Mouse (Mus musculus) midbrain, postnatal 0 days (tissue): ENCODE results near the gene Enpp3. TPM values are rescaled to one million over a fixed set of nuclear protein-coding genes. Genes with fewer than 3 reads are reported as not detected.

Experiments
- ATAC-seq: fragments of 200-750 bp; cut with Nextera tagmentation; 2 replicates; pipeline ENCODE4 v1.8.0; 2017; ENCODE audit warnings: moderate number of reproducible peaks, mild to moderate bottlenecking, moderate TSS enrichment, moderate library complexity; ENCODE audit not compliant: low FRiP score
- DNase-seq: peaks from one replicate; pipeline ENCODE4 v3.0.0-alpha.2; 2015; ENCODE audit warnings: low spot score
- H3K27ac ChIP-seq: fragments of 300-500 bp; sonication (generic); 2 replicates; pipeline ENCODE4 v1.5.1; 2014; ENCODE audit warnings: low read depth, mild to moderate bottlenecking, low read length, mixed read lengths
- H3K27me3 ChIP-seq: fragments of 300-500 bp; sonication (generic); 2 replicates; pipeline ENCODE4 v1.6.1; 2014; ENCODE audit warnings: low read length, control low read depth, mixed read lengths; ENCODE audit not compliant: insufficient read depth
- H3K36me3 ChIP-seq: fragments of 300-500 bp; sonication (generic); 2 replicates; pipeline ENCODE4 v1.6.1; 2014; ENCODE audit warnings: low read length, control low read depth, mixed read lengths; ENCODE audit not compliant: insufficient read depth
- H3K4me1 ChIP-seq: fragments of 300-500 bp; sonication (generic); 2 replicates; pipeline ENCODE4 v1.6.1; 2014; ENCODE audit warnings: mild to moderate bottlenecking, control low read depth, antibody characterized with exemption, low read length, mixed read lengths; ENCODE audit not compliant: insufficient read depth
- H3K4me2 ChIP-seq: fragments of 300-500 bp; sonication (generic); 2 replicates; pipeline ENCODE4 v1.6.1; 2014; ENCODE audit warnings: low read depth, mild to moderate bottlenecking, low read length, mixed read lengths; ENCODE audit not compliant: poor library complexity, severe bottlenecking
- H3K4me3 ChIP-seq: fragments of 300-500 bp; sonication (generic); 2 replicates; pipeline ENCODE4 v1.5.1; 2014; ENCODE audit warnings: low read depth, mild to moderate bottlenecking, low read length, moderate library complexity
- H3K9ac ChIP-seq: fragments of 300-500 bp; sonication (generic); replicated peaks from 2 replicates; pipeline ENCODE4 v1.6.1; 2014; ENCODE audit warnings: mild to moderate bottlenecking, low read length, moderate library complexity, mixed read lengths; ENCODE audit not compliant: poor library complexity, severe bottlenecking
- H3K9me3 ChIP-seq: fragments of 300-500 bp; sonication (generic); 2 replicates; pipeline ENCODE4 v1.6.1; 2016; ENCODE audit warnings: low read length, control low read depth
- CTCF ChIP-seq: IDR thresholded peaks from 2 replicates; pipeline ENCODE4 v1.5.1; 2016; ENCODE audit warnings: antibody characterized with exemption, mild to moderate bottlenecking
- WGBS: fragments of 180-500 bp; shearing (Covaris S2); extraction: QIAGEN DNeasy Blood & Tissue Kit; methylation state at CpG from one replicate; pipeline ENCODE4 v1.1.7; 2014; 5-methylcytosine and 5-hydroxymethylcytosine counted together
- polyA plus RNA-seq: library from polyadenylated mRNA; unstranded; fragments of >200 nt; fragmentation: Nextera tagmentation; extraction: Ambion mirVana; gene quantifications from 2 replicates; pipeline ENCODE4 v1.2.1, GENCODE M21; 2015
- total RNA-seq: library from RNA; depleted of rRNA; stranded (reverse); fragments of >200 nt; gene quantifications from 2 replicates; pipeline ENCODE4 v1.2.3, GENCODE M21; 2014; rRNA removed

The Enpp3 gene
- total RNA-seq = 1.6 and 2.6 TPM in 2 replicates
- 1.2 and 1.7 TPM in 2 replicates for polyA plus RNA-seq

DNA sequence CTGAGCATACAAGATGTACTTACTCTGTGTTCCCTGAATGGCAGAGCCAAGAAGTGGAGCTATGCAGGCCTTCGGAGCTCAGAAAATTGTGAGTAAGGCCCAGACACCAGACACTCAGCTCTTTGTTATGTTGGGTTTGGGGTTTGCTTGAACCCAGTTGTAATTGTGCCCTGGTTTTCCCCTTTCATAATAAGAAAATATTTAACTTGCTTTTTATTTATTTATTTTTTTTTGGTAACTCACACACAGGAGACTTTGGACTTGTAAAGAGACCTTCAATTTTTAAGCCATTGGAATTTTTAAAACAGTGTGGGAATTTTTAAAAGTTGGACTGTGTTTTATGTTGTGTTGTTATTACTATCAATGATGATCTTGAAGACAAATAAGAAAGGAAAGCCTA is at the start of gene Enpp3:
Gene Enpp3, minus strand, starts transcription at position 148 of the 400 bp plus-strand sequence.
- DNase-seq = no peak
- WGBS = 96% methylated on average over 1 of the region's 1 CpGs
- H3K4me2 ChIP-seq = no peak within 1 kb of the TSS
- no peaks in the 10 kb centered on the region for H3K27me3 ChIP-seq
- H3K9me3 ChIP-seq = no peaks in the 10 kb centered on the region
- no peak within 1 kb of the TSS for H3K4me3 ChIP-seq
- no peak within 1 kb of the TSS for H3K27ac ChIP-seq
- ATAC-seq = no peak
- TF ChIP-seq CTCF = no peak
- no peak within 1 kb of the TSS for H3K9ac ChIP-seq
- H3K36me3 ChIP-seq = no peaks in the 10 kb centered on the region
- no peaks in the 10 kb centered on the region for H3K4me1 ChIP-seq

DNA sequence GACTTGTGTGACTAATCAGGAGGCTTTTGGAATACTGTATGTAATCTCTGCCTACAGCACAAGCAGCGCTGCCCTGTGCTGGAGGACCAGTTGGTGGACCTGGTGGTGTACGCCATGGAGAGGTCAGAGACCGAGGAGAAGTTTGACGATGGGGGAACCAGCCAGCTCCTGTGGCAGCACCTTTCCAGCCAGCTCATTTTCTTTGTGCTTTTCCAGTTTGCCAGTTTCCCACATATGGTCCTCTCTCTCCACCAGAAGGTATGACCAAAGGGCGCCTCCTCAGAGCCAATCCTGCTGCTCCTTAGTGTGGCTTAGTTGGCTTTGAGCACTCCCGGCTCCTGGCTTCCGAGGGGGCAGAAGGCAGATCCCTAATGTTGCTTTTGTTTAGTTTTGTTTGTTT is 45.7 kb upstream of the Enpp3 start:
- DNase-seq = no peak
- Histone ChIP-seq H3K36me3 (peaks cover 61% of the 10 kb centered on the region), H3K27ac (no peak overlapping the region), H3K4me2 (no peak overlapping the region), H3K9me3 (no peaks in the 10 kb centered on the region), H3K4me1 (no peaks in the 10 kb centered on the region), H3K9ac (no peak overlapping the region), H3K4me3 (no peak overlapping the region), H3K27me3 (no peaks in the 10 kb centered on the region)
- WGBS = 95% methylated on average over 7 of the region's 7 CpGs
- TF ChIP-seq CTCF = no peak
- no peak for ATAC-seq

DNA sequence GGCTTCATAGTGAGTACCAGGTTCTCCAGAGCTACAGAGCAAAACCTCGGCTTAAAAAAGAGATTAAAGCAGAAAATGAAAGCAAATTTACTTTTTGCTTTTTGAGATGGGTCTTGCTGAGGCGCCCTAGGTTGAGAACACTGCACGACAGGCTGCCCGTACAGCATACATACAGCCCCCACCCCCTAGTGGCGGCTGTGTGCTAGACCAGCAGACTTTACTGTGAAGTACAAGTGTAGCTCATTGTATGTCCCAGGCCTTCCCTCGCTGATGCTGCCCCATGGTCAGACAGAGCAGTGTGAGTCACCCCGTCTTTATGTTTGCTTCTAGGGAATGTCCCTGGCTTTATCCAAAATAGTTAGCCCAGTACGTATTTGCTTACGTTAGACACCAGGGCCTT is 43.4 kb upstream of the Enpp3 start:
- no peak overlapping the region for H3K4me2 ChIP-seq
- H3K4me1 ChIP-seq = no peaks in the 10 kb centered on the region
- no peak overlapping the region for H3K9ac ChIP-seq
- H3K36me3 ChIP-seq = peaks cover 61% of the 10 kb centered on the region
- no peaks in the 10 kb centered on the region for H3K27me3 ChIP-seq
- H3K27ac ChIP-seq = no peak overlapping the region
- no peaks in the 10 kb centered on the region for H3K9me3 ChIP-seq
- H3K4me3 ChIP-seq = no peak overlapping the region
- WGBS = 80% methylated on average over 9 of the region's 9 CpGs
- peak; percentile 19 for DNase-seq
- TF ChIP-seq CTCF = peak; percentile 61
- no peak for ATAC-seq

DNA sequence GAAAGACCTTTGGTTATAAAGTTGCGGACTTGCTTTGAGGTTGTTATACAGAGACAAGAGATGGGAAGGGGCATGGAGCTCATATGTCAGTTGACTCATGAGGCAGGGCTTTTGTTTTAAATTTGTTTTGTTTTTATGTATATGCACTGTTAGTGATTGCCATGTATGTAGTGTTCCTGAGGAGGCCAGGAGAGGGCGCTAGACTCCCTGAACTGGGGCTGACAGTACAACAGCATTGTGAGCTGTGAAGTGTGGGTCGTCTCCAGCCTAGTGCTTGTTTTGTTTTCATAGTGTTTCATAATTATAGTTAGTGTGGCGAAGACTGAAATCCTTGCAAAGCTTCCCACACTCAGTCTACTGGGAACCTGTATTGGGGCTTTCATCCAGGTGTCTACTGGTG is 31.0 kb upstream of the Enpp3 start:
- TF ChIP-seq CTCF = peak; percentile 58
- H3K27me3 ChIP-seq = no peaks in the 10 kb centered on the region
- no peak overlapping the region for H3K4me3 ChIP-seq
- WGBS = 77% methylated on average over 4 of the region's 4 CpGs
- DNase-seq = no peak
- H3K9me3 ChIP-seq = no peaks in the 10 kb centered on the region
- no peak overlapping the region for H3K4me2 ChIP-seq
- no peak overlapping the region for H3K27ac ChIP-seq
- ATAC-seq = no peak
- peaks cover 48% of the 10 kb centered on the region for H3K36me3 ChIP-seq
- no peak overlapping the region for H3K9ac ChIP-seq
- no peaks in the 10 kb centered on the region for H3K4me1 ChIP-seq

DNA sequence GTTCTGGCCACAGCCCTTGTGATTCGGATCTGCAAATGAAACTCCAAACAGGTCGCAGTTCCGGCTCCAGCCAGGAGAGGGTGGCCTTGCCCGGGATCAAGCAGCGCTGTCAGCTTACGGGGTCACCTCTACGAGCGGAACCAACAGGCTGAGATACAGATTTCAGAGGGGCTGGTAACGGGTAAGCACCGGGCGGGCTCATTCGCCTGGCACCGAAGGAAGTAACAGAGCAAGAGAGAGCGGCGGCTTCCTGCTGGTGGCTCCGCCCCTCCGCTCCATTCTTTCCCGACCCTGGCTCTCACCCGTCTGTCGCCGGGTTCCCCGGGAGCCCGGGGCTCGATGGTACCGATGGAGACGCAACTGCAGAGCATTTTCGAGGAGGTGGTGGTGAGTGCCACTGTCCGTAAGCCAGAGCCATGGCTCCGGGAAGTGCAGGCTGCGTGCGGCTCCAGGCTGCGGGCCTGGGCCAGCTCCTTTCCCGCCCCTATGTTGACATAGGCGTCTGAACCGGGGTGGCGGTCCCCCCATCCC is 27.2 kb upstream of the Enpp3 start, which contains the start of gene Med23:
Gene Med23, plus strand, starts transcription at position 227 of the 531 bp plus-strand sequence.
- Histone ChIP-seq H3K27me3 (0 out of 2 replicates have a peak, but pooled peaks cover 3% of the 10 kb centered on the region), H3K4me3 (peak within 1 kb of the TSS; percentile 95), H3K4me1 (no peaks in the 10 kb centered on the region), H3K36me3 (peaks cover 14% of the 10 kb centered on the region), H3K4me2 (peak within 1 kb of the TSS; percentile 60), H3K9ac (peak within 1 kb of the TSS; percentile 96), H3K27ac (peak within 1 kb of the TSS; percentile 47; the same call in 1 of the 2 replicates), H3K9me3 (no peaks in the 10 kb centered on the region)
- under 1% methylated on average over 36 of the region's 36 CpGs for WGBS
- peak; percentile 98 for TF ChIP-seq CTCF
- DNase-seq = peak; percentile 98
- ATAC-seq = peak; percentile 100

DNA sequence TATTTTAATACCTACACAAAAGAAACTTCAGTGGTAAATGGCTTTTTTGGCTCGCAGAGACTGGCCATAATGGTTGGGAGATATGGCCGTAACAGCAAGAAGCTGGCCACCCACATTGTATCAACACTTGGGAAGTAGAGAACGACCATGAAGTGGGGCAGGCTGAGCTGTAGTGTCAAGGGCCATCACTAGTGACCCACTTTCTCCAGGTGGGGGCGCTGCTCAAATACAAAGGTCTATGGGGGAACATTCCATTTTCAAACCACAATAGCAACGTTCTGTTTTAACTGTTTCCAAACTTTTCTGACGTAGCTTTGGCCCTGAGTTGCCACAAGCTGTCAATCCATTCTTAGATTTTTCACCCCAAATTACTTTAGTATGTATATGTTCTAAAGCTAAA is 21.8 kb upstream of the Enpp3 start:
- Histone ChIP-seq H3K36me3 (no peaks in the 10 kb centered on the region), H3K27ac (no peak overlapping the region), H3K9ac (no peak overlapping the region), H3K4me3 (no peak overlapping the region), H3K9me3 (no peaks in the 10 kb centered on the region), H3K27me3 (0 out of 2 replicates have a peak, but pooled peaks cover 3% of the 10 kb centered on the region), H3K4me2 (no peak overlapping the region), H3K4me1 (no peaks in the 10 kb centered on the region)
- DNase-seq (no peak), ATAC-seq (no peak)
- no peak for TF ChIP-seq CTCF
- 73% methylated on average over 6 of the region's 6 CpGs for WGBS
